Mouse (Mus musculus) CH12.LX (cell line): ENCODE measurements at regions not wholly inside any gene's neighbourhood (a gene's known extent, or its start where the extent isn't known, plus 50 kb on each side); places are given as distances from the start of the nearest gene placed in this dataset.
A peak's percentile ranks its signal among the peaks of the same experiment; 100 is the strongest.

ENCODE experiments used
- CHD2 ChIP-seq: IDR thresholded peaks from 2 replicates; pipeline ENCODE4 v1.6.1; 2011; ENCODE audit warnings: low read length, improper control_type of control experiment
- CTCF ChIP-seq, 2 experiments: IDR thresholded peaks in 1 of 2; conservative IDR thresholded peaks in 1 of 2; 2 replicates each; pipeline ENCODE4 v1.5.1; 2011 to 2012; ENCODE audit warnings: low read depth in 2 of 2, low read length in 2 of 2, improper control_type of control experiment in 1 of 2, inconsistent platforms in 1 of 2, mild to moderate bottlenecking in 1 of 2, moderate library complexity in 1 of 2
- MXI1 ChIP-seq: IDR thresholded peaks from 2 replicates; pipeline ENCODE4 v1.6.1; 2011; ENCODE audit warnings: mild to moderate bottlenecking, low read depth, low read length, improper control_type of control experiment
- SMC3 ChIP-seq: IDR thresholded peaks from 2 replicates; pipeline ENCODE4 v1.6.1; 2011; ENCODE audit warnings: low read depth, low read length, improper control_type of control experiment

DNA sequence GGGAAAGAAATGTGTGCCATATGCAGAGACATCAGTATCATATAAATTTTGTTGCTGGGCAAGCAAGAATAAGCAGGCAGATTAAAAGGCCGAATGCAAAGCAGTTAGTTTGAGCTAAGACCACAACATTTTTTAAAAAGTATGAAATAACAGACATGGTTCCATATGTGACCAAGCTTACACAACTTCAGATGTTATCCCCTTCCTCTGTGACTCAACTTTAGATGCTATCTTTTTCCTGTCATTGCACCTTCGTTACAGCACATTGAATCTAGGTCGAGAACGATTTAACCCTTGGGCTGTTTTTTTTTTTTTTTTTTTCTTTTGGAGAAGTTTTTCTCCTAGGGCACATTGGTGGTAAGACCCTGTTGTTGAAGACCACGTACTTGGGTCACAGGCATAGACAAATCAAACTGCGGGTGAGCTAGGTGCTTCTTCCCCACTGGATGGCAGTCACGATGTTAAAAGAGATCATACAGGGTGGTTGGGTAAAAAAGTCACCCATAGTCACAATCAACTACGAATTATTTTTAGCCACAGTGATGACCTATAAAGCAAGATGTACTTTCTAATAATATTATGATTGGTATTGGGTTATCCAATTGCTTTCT, 81.4 kb upstream of the Cast start:
- peak; percentile 21; the same call in 1 of the 2 replicates for TF ChIP-seq SMC3
- no peak for TF ChIP-seq CHD2
- peak in 1 of 2 experiments; percentile 39; a peak in 2 of 4 replicates for TF ChIP-seq CTCF (conservative IDR thresholded peaks at IDR 0.05 in 1 of 2, IDR thresholded peaks at IDR 0.05 in 1 of 2; ENCODE audit: low read depth in 2 of 2, low read length in 2 of 2)
- TF ChIP-seq MXI1: no peak
